Mouse (Mus musculus) brain, embryonic 18.5 days (tissue): Measurements from ENCODE around the gene Lypd8.

Experiments used
- DNase-seq: peaks from one replicate; pipeline ENCODE4 v3.0.0-alpha.2; 2012; ENCODE audit warnings: low read depth, low spot score

Gene Lypd8

DNA sequence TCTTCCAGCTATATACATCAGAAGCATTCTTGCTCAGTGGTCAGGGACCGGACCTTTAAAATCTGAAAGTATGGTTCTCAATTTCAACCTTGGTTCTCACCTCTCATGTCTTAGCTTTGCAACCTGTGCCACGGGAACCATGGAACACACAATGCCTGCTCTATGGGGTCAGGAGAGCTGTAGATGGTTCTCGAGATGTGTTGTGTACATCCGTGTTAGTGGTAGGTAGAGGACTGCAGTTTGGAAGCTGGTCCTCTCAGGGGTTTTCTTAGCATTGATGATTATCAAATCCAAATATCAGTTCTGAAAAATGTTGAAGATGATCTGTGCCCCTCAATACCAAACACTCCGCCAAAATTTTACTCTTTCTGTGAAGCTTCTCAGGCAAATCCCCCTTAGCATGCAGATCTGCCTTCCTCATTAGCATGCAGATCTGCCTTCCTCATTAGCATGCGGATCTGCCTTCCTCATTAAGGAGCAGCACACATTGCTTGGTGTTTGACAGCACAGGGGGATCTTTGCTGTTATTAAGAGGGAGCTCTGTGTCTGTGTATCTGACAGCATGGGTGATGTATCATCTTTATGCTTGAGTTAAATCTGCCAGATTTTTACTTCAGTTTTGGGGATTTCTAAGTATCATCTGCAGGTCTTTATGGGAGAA, 21.3 kb downstream of the Lypd8 start:
- DNase-seq: peak; percentile 61

DNA sequence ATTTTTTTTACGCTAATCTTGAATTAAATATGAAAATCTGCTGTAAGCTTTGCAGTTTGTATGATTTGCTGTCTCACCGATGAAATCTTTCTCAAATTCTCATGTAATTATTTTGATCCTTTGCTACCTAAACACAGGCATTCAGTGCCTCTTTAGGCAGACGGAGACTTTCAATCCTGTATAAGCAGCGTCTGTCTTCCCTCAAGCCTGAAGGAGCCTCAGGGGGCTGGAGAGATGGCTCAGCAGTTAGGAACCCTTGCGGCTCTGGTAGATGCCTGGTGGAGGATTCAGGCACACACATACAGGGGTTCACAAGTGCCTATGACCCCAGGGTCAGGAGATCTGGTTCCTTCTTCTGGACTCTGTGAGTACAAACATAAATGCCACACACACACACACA, 21.8 kb downstream of the Lypd8 start:
- peak; percentile 55 for DNase-seq

DNA sequence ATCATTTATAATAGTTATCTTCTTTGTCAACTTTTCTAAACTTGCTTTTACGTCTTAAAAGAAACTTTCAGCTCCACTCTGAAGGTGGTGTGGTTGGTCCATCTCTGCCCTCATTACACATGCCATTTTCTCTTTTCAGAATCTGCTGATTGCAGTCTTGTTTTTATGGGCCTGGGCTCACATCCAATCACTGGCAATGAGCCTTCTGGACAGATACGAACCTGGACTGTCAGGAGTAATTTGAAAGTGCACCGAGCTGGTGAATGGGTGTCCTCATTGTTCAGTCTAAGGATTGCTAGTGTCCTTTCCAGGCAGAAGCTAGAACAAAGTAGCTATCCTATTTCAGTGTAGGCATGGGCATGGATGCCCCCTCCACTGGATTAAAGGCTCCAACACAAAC, 29.2 kb downstream of the Lypd8 start:
- DNase-seq: no peak

DNA sequence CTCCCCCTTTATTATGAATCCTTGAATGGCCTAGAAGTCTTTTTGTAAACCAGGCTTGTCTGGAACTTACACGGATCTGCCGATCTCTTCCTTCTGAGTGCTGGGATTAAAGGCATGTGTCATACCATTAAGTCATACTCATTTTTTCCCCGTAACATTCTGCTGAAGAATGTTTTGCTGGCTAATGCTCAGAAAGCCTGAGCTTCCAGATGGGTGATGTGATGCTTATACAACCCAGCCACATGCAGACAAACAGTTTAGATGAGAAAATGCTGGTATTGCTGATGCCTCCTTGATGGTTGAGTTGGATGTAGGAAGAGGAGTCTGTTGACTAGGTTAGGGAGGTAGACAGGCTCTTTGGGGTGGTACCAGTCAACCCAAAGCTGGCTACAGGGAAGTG, 39.5 kb downstream of the Lypd8 start:
- DNase-seq: no peak

DNA sequence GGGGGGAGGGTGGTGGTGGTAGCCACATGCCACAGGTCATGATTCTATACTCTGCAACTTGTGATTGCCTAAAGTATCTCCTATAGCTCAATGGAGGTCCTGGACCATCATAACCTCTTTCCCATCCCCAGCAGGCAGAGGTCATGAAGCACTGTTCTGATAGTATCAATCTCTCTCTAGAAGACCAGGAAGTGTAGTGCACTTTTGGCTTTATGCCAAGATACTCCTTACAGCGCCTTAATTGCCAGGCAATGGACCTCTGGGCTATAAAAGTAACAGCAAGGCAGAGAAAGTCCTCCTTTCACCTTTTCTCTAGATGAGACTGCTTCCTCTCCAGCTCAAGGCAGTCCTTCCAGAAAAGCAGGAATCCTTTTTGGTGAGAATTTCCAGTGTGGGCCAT, 42.0 kb downstream of the Lypd8 start, which contains the start of gene 1810065E05Rik:
Gene 1810065E05Rik (plus strand): TSS at position 297 of the 400 bp plus-strand sequence.
- no peak for DNase-seq

DNA sequence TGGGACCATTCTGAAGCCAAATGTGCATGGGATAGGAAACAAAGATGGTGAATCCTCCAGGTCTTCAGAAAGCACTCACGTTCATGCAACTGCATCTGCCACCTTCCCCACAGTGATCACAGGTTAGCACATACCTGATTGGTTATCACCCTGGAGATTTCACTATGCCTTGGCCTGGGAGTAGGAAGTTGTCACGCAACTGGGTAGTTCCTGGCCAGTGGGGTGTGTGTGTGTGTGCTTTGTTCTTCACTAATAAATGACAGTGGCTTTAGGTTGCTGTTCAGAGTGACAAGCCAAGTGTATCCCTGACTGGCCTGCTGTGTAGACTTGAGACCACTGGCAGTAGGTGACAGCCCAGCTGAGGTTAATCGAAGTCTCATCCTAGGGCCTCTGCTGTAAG, 53.4 kb downstream of the Lypd8 start, which contains the start of gene Gm12253:
Gene Gm12253 (plus strand): TSS at position 301 of the 400 bp plus-strand sequence.
- DNase-seq: no peak

DNA sequence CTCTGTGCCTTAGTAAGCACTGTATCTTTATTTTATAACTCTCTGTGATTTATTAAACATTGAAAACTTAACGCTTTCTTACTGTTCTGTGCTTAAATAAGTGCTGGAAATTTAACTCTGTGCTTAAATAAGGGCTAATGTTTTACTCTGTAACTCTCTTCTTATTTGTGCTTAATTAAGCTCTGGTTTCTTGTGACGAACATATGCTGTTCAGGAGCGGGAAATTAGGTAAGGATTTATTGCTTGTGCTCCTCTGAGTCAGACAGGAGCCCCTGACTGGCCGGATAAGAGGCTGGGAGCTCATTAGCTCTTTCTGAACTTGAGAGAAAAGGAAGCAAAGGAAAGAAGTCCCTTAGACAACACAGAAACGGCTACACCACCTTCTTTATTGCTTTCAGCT, 59.0 kb downstream of the Lypd8 start:
- no peak for DNase-seq
